ENCODE assay signal across 14 mouse cellular contexts in genomic region chr5:106447091-106447820, GRCm38 (mm10). TPM values are rescaled to one million over a fixed set of nuclear protein-coding genes. Genes with fewer than 3 reads are reported as not detected.
"Had no signal": no experiment of that assay in that cellular context is flagged by ENCODE, and none has a peak within 500 bp of the region (broad histone marks: within the 10 kb centered on the region; RNA-seq: fewer than 3 reads in every experiment).

No protein-coding gene starts in this region.

- H3K4me3 ChIP-seq: liver, embryonic 15.5 days; stomach, embryonic 15.5 days had no signal

- H3K9me3 ChIP-seq: liver, embryonic 15.5 days; neural tube, embryonic 12.5 days; stomach, embryonic 15.5 days had no signal

- DNase-seq: kidney, adult 11 months; kidney, adult 9 months; kidney, postnatal 36 days; lung, adult 2 months; lung, postnatal 36 days; right cerebral cortex, postnatal 4 days; spleen, adult 18-20 months had no signal

- H3K4me1 ChIP-seq: liver, embryonic 15.5 days; stomach, embryonic 15.5 days had no signal

- ATAC-seq: lung, postnatal 0 days had no signal

- H3K9ac ChIP-seq: liver, embryonic 15.5 days; neural tube, embryonic 12.5 days; stomach, embryonic 15.5 days had no signal

- H3K27ac ChIP-seq: kidney, postnatal 0 days; liver, embryonic 15.5 days; neural tube, embryonic 12.5 days; stomach, embryonic 15.5 days had no signal

- H3K4me2 ChIP-seq: liver, embryonic 11.5 days; liver, embryonic 15.5 days; stomach, embryonic 15.5 days had no signal

- H3K36me3 ChIP-seq: liver, embryonic 15.5 days; neural tube, embryonic 12.5 days; stomach, embryonic 15.5 days had no signal

RNA-seq across cellular contexts. Expression of gene Barhl2, which starts 10.7 kb away (rescaled TPM):
- polyA plus RNA-seq: kidney, postnatal 0 days; liver, embryonic 11.5 days; liver, embryonic 15.5 days; lung, adult 2 months; lung, postnatal 0 days; stomach, embryonic 15.5 days; thymus, adult 2 months had no signal
